ENCODE assay signal across 17 mouse cellular contexts in genomic region chr2:170157280-170158200, GRCm38 (mm10). TPM values are rescaled to one million over a fixed set of nuclear protein-coding genes. Genes with fewer than 3 reads are reported as not detected.
DNase-seq lines count a peak whose midpoint lies in the region; ATAC-seq and TF ChIP-seq lines count a peak whose summit lies in the region.
"Had no signal": no experiment of that assay in that cellular context is flagged by ENCODE, and none has a peak within 500 bp of the region (broad histone marks: within the 10 kb centered on the region; RNA-seq: fewer than 3 reads in every experiment).

No protein-coding gene starts in this region.

- H3K27me3 ChIP-seq in kidney, embryonic 16.5 days (ENCODE audit: insufficient read depth, low read length): no peaks in the 10 kb centered on the region
- no peaks in the 10 kb centered on the region for H3K27me3 ChIP-seq in CH12.LX (replicated peaks)
- H3K27me3 ChIP-seq: neural tube, embryonic 15.5 days; stomach, embryonic 15.5 days had no signal

- dilution Hi-C loops in CH12.LX (cut with MboI; ENCODE audit: extremely low pct_ligation_motif_present, extremely low pct_unique_long_range_greater_than_20kb, low sequenced_read_pairs): no loop called here

- no peak for TF ChIP-seq CTCF in CH12.LX (conservative IDR thresholded peaks at IDR 0.05 in 1 of 2, IDR thresholded peaks at IDR 0.05 in 1 of 2; ENCODE audit: low read depth in 2 of 2, low read length in 2 of 2)

- no peak overlapping the region for H3K27ac ChIP-seq in kidney, embryonic 16.5 days (ENCODE audit: low read length)
- H3K27ac ChIP-seq in CH12.LX (ENCODE audit: insufficient read depth, low read depth) (no peak overlapping the region), macrophage (peak overlapping the region; percentile 76)
- H3K27ac ChIP-seq: forebrain, embryonic 13.5 days; hindbrain, postnatal 0 days; neural tube, embryonic 15.5 days; stomach, embryonic 15.5 days had no signal

- WGBS in kidney, embryonic 16.5 days: 41% methylated on average over 11 of the region's 11 CpGs
- WGBS in macrophage (ENCODE audit: missing documents): 54% methylated on average over 11 of the region's 11 CpGs

- no peak for TF ChIP-seq POLR2A in CH12.LX (IDR thresholded peaks at IDR 0.05; ENCODE audit: low read depth, low read length)

- DNase-seq in kidney, postnatal 14 days: no peak
- DNase-seq in CH12.LX (ENCODE audit: extremely low read depth): no peak
- no peak for DNase-seq in ovary, postnatal 14 days (ENCODE audit: low spot score)
- DNase-seq in adrenal gland, postnatal 25 days: no peak
- DNase-seq in embryo, embryonic 10 days (ENCODE audit: low spot score): no peak
- DNase-seq: cerebellum, adult 11 months; gastrocnemius, postnatal 10 days; heart, postnatal 10 days; lung, postnatal 10 days; midbrain, embryonic 14.5 days had no signal

- H3K79me2 ChIP-seq in CH12.LX (replicated peaks; ENCODE audit: control insufficient read depth, extremely low read depth, insufficient read depth, poor library complexity, severe bottlenecking) (no peaks in the 10 kb centered on the region), macrophage (ENCODE audit: inconsistent target) (no peaks in the 10 kb centered on the region)

- H3K36me3 ChIP-seq in kidney, embryonic 16.5 days (ENCODE audit: insufficient read depth, low read length): no peaks in the 10 kb centered on the region
- H3K36me3 ChIP-seq in CH12.LX (replicated peaks in 1 of 2; ENCODE audit: control insufficient read depth in 1 of 2, insufficient read depth in 1 of 2, low read length in 1 of 2) (no peaks in the 10 kb centered on the region), macrophage (ENCODE audit: inconsistent target) (no peaks in the 10 kb centered on the region)
- H3K36me3 ChIP-seq: neural tube, embryonic 15.5 days; stomach, embryonic 15.5 days had no signal

- TF ChIP-seq EP300 in CH12.LX (IDR thresholded peaks at IDR 0.05; ENCODE audit: low read length): no peak

- no peaks in the 10 kb centered on the region for H3K9me3 ChIP-seq in kidney, embryonic 16.5 days (ENCODE audit: low read length)
- H3K9me3 ChIP-seq in CH12.LX (replicated peaks; ENCODE audit: low read length): no peaks in the 10 kb centered on the region
- H3K9me3 ChIP-seq: forebrain, embryonic 13.5 days; neural tube, embryonic 15.5 days; stomach, embryonic 15.5 days had no signal

- 0 out of 2 replicates have a peak overlapping the region, but pooled peaks have one; percentile 26 for H3K4me2 ChIP-seq in kidney, embryonic 16.5 days (replicated peaks; ENCODE audit: low read depth, low read length)
- H3K4me2 ChIP-seq in CH12.LX (ENCODE audit: insufficient read depth, low read depth, poor library complexity, severe bottlenecking): peak overlapping the region; percentile 22; the same call in 1 of the 2 replicates
- H3K4me2 ChIP-seq: forebrain, embryonic 13.5 days; neural tube, embryonic 15.5 days; stomach, embryonic 15.5 days had no signal

- ATAC-seq in kidney, embryonic 16.5 days (ENCODE audit: low FRiP score, low TSS enrichment): no peak
- ATAC-seq in common myeloid progenitor, adult 5-6 weeks (replicated peaks; ENCODE audit: low read depth, poor library complexity, severe bottlenecking): peak; percentile 11; the same call in 1 of the 2 replicates
- ATAC-seq: forebrain, embryonic 13.5 days; hindbrain, postnatal 0 days had no signal

- H3K4me1 ChIP-seq in kidney, embryonic 16.5 days (ENCODE audit: insufficient read depth, low read length): peaks cover 46% of the 10 kb centered on the region
- peaks cover 0 to 50% of the 10 kb centered on the region in 2 experiments; a peak in 3 of 4 replicates for H3K4me1 ChIP-seq in CH12.LX (ENCODE audit: control insufficient read depth in 1 of 2, insufficient read depth in 2 of 2)

- no peak overlapping the region for H3K9ac ChIP-seq in kidney, embryonic 16.5 days (replicated peaks; ENCODE audit: low read length)
- no peak overlapping the region for H3K9ac ChIP-seq in CH12.LX (ENCODE audit: insufficient read depth, low read depth)
- H3K9ac ChIP-seq: forebrain, embryonic 13.5 days; neural tube, embryonic 15.5 days; stomach, embryonic 15.5 days had no signal

- in situ Hi-C loops in CH12.LX (cut with MboI; ENCODE audit: low pct_ligation_motif_present, low pct_unique_long_range_greater_than_20kb, low sequenced_read_pairs): no loop called here

- no peak for TF ChIP-seq RAD21 in CH12.LX (IDR thresholded peaks at IDR 0.05; ENCODE audit: low read depth, low read length)

- H3K4me3 ChIP-seq in kidney, embryonic 16.5 days (ENCODE audit: low read length): no peak overlapping the region
- H3K4me3 ChIP-seq in CH12.LX (replicated peaks in 1 of 3; ENCODE audit: low read depth in 2 of 3, low read length in 2 of 3, poor library complexity in 1 of 3): no peak overlapping the region
- no peak overlapping the region for H3K4me3 ChIP-seq in macrophage (ENCODE audit: inconsistent target)
- H3K4me3 ChIP-seq: forebrain, embryonic 13.5 days; neural tube, embryonic 15.5 days; stomach, embryonic 15.5 days had no signal

TF ChIP-seq in CH12.LX, 34 proteins besides CTCF, POLR2A, EP300 and RAD21:
- TF ChIP-seq IRF4 (IDR thresholded peaks at IDR 0.05; ENCODE audit: low read depth, low read length) (no peak), ZNF384 (IDR thresholded peaks at IDR 0.05; ENCODE audit: low read depth, low read length) (peak; percentile 80)

RNA-seq across cellular contexts. Expression of gene Zfp217, which starts 9.6 kb away (rescaled TPM):
- 4.4 and 5.1 TPM in 2 replicates for polyA plus RNA-seq in kidney, embryonic 16.5 days (2015; fragmentation: Nextera tagmentation; extraction: Ambion mirVana)
- total RNA-seq in CH12.LX (2012; rRNA removed) (9.3 and 10.0 TPM in 2 replicates), CH12.LX (2014; rRNA removed) (5.3 and 5.6 TPM in 2 replicates)
- polyA plus RNA-seq in CH12.LX (2012; ENCODE audit: insufficient read length, low read depth) (11.1 and 12.1 TPM in 2 replicates), macrophage (2018) (14.1 to 29.4 TPM (median 16.9 TPM) in 3 replicates)
- total RNA-seq in common myeloid progenitor, adult 5-6 weeks (2017): 33.2 and 40.1 TPM in 2 replicates
- total RNA-seq in macrophage (2018; cell fraction: chromatin; rRNA removed): 10 to 100 TPM; 28.8 to 85.5 (median 55.0) TPM
- 10 to 100 TPM in 25 of 26 experiments, 1 to 10 TPM in 1; 8.5 to 44.7 (median 31.6) TPM for total RNA-seq in macrophage (2018; cell fraction: cytosol; rRNA removed)
- 100 to 1,000 TPM in 1 of 26 experiments, 10 to 100 TPM in 25; 26.3 to 107 (median 56.6) TPM for total RNA-seq in macrophage (2018; cell fraction: nucleus; rRNA removed)
- 27.3 and 32.8 TPM in 2 replicates for total RNA-seq in adrenal gland, postnatal 25 days (2021)
